Mouse (Mus musculus) intestine, postnatal 0 days (tissue): ENCODE data around the gene Foxj3. TPM values are rescaled to one million over a fixed set of nuclear protein-coding genes. Genes with fewer than 3 reads are reported as not detected.
"Not testable (repeated sequence)": the region's sequence is repeated elsewhere in the genome, so short reads cannot be mapped to it uniquely, and the experiment has no call there.

Experiments
- ATAC-seq: fragments of 200-750 bp; cut with Nextera tagmentation; 2 replicates; pipeline ENCODE4 v1.8.0; 2017; ENCODE audit warnings: mild to moderate bottlenecking, moderate TSS enrichment, moderate library complexity
- H3K27ac ChIP-seq: fragments of 300-500 bp; sonication (generic); 2 replicates; pipeline ENCODE4 v1.5.1; 2014; ENCODE audit warnings: mild to moderate bottlenecking, low read depth, low read length, moderate library complexity
- H3K27me3 ChIP-seq: fragments of 300-500 bp; sonication (generic); replicated peaks from 2 replicates; pipeline ENCODE4 v1.6.1; 2014; ENCODE audit warnings: low read length, mixed read lengths; ENCODE audit not compliant: control insufficient read depth, insufficient read depth
- H3K36me3 ChIP-seq: fragments of 300-500 bp; sonication (generic); 2 replicates; pipeline ENCODE4 v1.6.1; 2014; ENCODE audit warnings: mild to moderate bottlenecking, moderate library complexity; ENCODE audit not compliant: control insufficient read depth, insufficient read depth
- H3K4me1 ChIP-seq: fragments of 300-500 bp; sonication (generic); replicated peaks from 2 replicates; pipeline ENCODE4 v1.6.1; 2014; ENCODE audit warnings: antibody characterized with exemption, low read length, mixed read lengths; ENCODE audit not compliant: control insufficient read depth, insufficient read depth
- H3K4me2 ChIP-seq: fragments of 300-500 bp; sonication (generic); replicated peaks from 2 replicates; pipeline ENCODE4 v1.6.1; 2014; ENCODE audit warnings: low read depth, mild to moderate bottlenecking, moderate library complexity
- H3K4me3 ChIP-seq: fragments of 300-500 bp; sonication (generic); 2 replicates; pipeline ENCODE4 v1.5.1; 2014; ENCODE audit warnings: low read depth, low read length
- H3K9ac ChIP-seq: fragments of 300-500 bp; sonication (generic); 2 replicates; pipeline ENCODE4 v1.6.1; 2014; ENCODE audit warnings: mild to moderate bottlenecking, low read depth, low read length
- H3K9me3 ChIP-seq: fragments of 300-500 bp; sonication (generic); 2 replicates; pipeline ENCODE4 v1.6.1; 2016; ENCODE audit warnings: mixed run types; ENCODE audit not compliant: control insufficient read depth
- CTCF ChIP-seq: sonication (generic); IDR thresholded peaks from 2 replicates; pipeline ENCODE4 v1.5.1; 2016; ENCODE audit warnings: low read depth, mild to moderate bottlenecking, control low read depth, antibody characterized with exemption, moderate library complexity
- WGBS: fragments of 180-500 bp; shearing (Covaris S2); extraction: QIAGEN DNeasy Blood & Tissue Kit; methylation state at CpG from one replicate; pipeline ENCODE4 v1.1.7; 2014; 5-methylcytosine and 5-hydroxymethylcytosine counted together
- polyA plus RNA-seq: library from polyadenylated mRNA; unstranded; fragments of >200 nt; fragmentation: Nextera tagmentation; extraction: Ambion mirVana; gene quantifications from 2 replicates; pipeline ENCODE4 v1.2.1, GENCODE M21; 2015

Foxj3 gene
- polyA plus RNA-seq, 1 experiment from 2014 or later = 11.8 TPM

DNA sequence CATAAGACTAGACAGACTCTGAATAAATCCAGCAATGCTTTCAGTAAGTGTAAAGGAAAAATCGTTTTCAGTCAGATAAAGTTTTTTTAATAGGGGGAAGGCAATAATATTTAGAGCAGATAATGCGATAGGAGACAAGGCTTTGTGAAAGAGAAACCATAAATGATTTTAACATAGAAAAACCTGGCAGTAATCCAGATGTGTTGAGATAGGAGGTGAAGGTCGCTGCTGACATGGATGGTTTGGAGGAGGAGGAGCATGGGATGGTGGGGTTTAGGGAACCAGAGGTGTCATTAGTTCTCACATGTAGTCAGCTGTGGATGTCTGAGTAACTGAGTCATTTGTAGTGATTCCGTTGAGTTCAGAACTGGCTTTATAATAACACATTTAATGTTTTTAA is 77.9 kb downstream of the Foxj3 start:
- Histone ChIP-seq H3K9ac (no peak overlapping the region), H3K4me1 (no peaks in the 10 kb centered on the region), H3K4me3 (no peak overlapping the region), H3K4me2 (no peak overlapping the region), H3K27ac (no peak overlapping the region), H3K27me3 (no peaks in the 10 kb centered on the region), H3K36me3 (peaks cover 9% of the 10 kb centered on the region), H3K9me3 (no peaks in the 10 kb centered on the region)
- TF ChIP-seq CTCF = no peak
- ATAC-seq = no peak
- 30% methylated on average over 4 of the region's 4 CpGs for WGBS

DNA sequence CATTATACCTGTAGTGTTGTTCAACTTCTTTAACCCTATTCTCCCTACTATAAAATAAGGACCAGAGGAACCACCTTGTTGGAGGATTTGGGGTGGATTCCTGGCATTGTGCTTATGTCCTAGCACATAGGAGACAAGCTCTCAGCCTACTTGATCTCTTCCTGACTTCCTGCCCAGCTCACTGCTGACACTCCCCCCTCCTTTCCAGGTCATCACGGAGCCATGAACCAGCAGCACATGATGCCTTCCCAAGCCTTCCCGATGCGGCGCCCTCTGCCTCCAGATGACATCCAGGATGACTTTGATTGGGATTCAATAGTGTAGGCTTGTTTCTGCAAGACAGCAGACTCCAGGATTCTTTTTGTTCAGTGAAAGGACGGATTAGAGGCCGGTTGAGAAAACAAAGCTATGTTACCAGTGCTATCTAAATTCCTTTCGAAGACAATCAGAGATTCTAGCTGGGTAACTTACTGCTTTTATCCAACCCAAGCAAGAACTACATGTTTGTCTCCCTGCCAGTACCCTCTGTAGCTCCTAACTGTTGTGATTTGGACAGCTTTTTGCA is 89.4 kb downstream of the Foxj3 start:
- H3K4me2 ChIP-seq = no peak overlapping the region
- H3K27me3 ChIP-seq = no peaks in the 10 kb centered on the region
- H3K4me1 ChIP-seq = no peaks in the 10 kb centered on the region
- 68% methylated on average over 7 of the region's 7 CpGs for WGBS
- no peaks in the 10 kb centered on the region for H3K9me3 ChIP-seq
- no peak overlapping the region for H3K4me3 ChIP-seq
- H3K27ac ChIP-seq = no peak overlapping the region
- no peak for ATAC-seq
- peaks cover 30% of the 10 kb centered on the region for H3K36me3 ChIP-seq
- TF ChIP-seq CTCF = no peak
- no peak overlapping the region for H3K9ac ChIP-seq

DNA sequence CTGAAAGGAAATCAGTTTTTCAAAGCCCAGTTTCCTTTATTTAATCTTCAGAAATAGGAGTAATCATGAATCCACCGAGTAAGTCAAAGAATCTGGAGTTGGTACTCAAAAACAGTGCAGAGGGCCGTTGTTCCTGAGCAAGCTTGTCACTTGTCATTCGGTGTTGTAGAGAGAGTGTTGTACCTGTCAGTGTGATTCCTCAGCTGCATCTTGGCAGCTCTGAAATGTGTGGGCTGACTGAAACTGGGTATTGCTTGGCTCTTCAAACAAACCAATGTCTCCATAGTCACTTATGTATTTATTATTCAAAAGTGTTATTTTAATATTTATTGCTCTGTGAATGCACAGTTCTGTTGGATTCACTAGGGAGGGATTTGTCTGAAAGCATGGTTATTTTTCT is 90.1 kb downstream of the Foxj3 start:
- Histone ChIP-seq H3K4me2 (no peak overlapping the region), H3K9ac (no peak overlapping the region), H3K27me3 (no peaks in the 10 kb centered on the region), H3K9me3 (no peaks in the 10 kb centered on the region), H3K4me1 (no peaks in the 10 kb centered on the region), H3K36me3 (peaks cover 24% of the 10 kb centered on the region), H3K27ac (no peak overlapping the region), H3K4me3 (no peak overlapping the region)
- 89% methylated on average over 3 of the region's 3 CpGs for WGBS
- TF ChIP-seq CTCF = no peak
- no peak for ATAC-seq

DNA sequence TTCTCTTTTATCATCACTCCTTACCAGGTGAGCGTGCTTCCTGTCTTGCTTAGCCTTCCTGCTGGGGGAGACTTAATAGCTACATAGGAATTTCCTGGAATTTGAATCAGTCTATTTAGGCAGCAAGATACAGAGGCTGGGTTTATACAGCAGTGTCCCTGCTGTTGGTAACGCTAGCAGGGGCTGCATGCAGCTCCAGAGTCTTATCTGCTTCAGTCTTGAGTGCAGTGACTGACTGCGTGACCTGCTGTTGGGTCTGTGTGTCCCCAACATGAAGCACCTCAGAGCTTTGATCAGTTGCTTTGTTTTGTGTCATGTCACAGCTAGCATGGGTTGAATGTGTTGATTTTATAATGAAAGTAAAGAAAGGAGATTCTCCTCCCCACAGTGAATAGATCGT is 90.5 kb downstream of the Foxj3 start:
- peaks cover 20% of the 10 kb centered on the region for H3K36me3 ChIP-seq
- H3K4me2 ChIP-seq = no peak overlapping the region
- no peak for ATAC-seq
- no peak overlapping the region for H3K27ac ChIP-seq
- no peaks in the 10 kb centered on the region for H3K27me3 ChIP-seq
- no peaks in the 10 kb centered on the region for H3K9me3 ChIP-seq
- TF ChIP-seq CTCF = no peak
- H3K4me1 ChIP-seq = no peaks in the 10 kb centered on the region
- 78% methylated on average over 4 of the region's 4 CpGs for WGBS
- H3K4me3 ChIP-seq = no peak overlapping the region
- no peak overlapping the region for H3K9ac ChIP-seq

GRCm38 (mm10) chr4:119628363-119628762 is 91.6 kb downstream of the Foxj3 start:
- WGBS = 76% methylated on average over 3 of the region's 4 CpGs
- not testable (repeated sequence) for H3K27ac ChIP-seq, H3K4me2 ChIP-seq, H3K27me3 ChIP-seq, ATAC-seq, H3K4me1 ChIP-seq, H3K4me3 ChIP-seq, H3K9ac ChIP-seq, H3K9me3 ChIP-seq
- H3K36me3 ChIP-seq = peaks cover 19% of the 10 kb centered on the region
- peak; percentile 49 for TF ChIP-seq CTCF

DNA sequence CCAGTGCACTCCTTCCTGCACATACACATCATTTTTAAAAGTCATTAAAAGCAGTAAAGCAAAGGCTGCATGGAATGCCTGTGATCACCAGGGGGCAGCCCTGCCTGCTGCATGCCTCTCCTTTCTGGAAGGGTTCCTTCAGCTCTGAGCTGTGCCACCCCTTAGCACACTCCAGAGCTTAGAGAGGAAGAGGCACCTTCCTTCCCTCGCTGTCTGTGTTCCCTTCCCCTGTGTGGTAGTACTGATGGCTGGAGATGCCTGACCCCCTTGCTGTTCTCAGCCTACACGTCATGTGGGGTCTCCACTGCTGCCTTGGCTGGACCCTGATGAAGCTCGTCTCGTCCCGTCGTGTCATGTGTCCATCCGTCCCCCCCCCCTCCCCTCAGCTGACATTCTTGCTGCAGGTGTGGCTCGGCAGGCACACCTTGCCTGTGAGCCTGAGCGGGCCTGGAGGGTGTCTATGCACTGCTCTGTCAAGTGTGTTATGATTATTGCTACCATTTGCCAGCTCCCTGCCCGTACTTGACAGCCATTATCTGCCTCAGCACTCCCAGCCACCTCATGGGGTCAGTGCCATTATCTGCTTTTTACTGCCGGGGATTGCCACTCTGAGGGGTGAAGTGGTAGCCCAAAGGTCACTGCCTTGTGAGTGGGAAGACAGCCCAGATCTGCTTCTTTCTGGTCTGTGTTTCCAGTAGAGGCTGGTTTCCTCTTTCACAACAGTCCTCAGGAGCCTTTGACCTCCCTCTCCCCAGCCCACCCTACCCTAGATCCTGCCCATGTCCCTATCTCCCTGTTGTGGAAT is 94.5 kb downstream of the Foxj3 start:
- ATAC-seq = peak; percentile 90
- H3K4me1 ChIP-seq = no peaks in the 10 kb centered on the region
- peak overlapping the region; percentile 25 for H3K4me2 ChIP-seq
- H3K27me3 ChIP-seq = no peaks in the 10 kb centered on the region
- H3K9ac ChIP-seq = no peak overlapping the region
- TF ChIP-seq CTCF = peak; percentile 94
- H3K4me3 ChIP-seq = no peak overlapping the region
- peaks cover 11% of the 10 kb centered on the region for H3K36me3 ChIP-seq
- peak overlapping the region; percentile 89 for H3K27ac ChIP-seq
- WGBS = 32% methylated on average over 11 of the region's 11 CpGs
- H3K9me3 ChIP-seq = no peaks in the 10 kb centered on the region
